Mouse (Mus musculus) lung, adult 2 months (tissue): Measurements from ENCODE around the gene Actr2.
"Not testable (repeated sequence)": the region's sequence is repeated elsewhere in the genome, so short reads cannot be mapped to it uniquely, and the experiment has no call there.

Experiments
- CTCF ChIP-seq: fragments of 200-500 bp; IDR thresholded peaks from 2 replicates; pipeline ENCODE4 v1.5.1; 2011; ENCODE audit warnings: mild to moderate bottlenecking, low read length, control low read depth; ENCODE audit not compliant: insufficient read depth
- POLR2A ChIP-seq: fragments of 200-500 bp; IDR thresholded peaks from 2 replicates; pipeline ENCODE4 v1.6.1; 2011; ENCODE audit warnings: low read depth, mild to moderate bottlenecking, control low read depth, low read length, borderline replicate concordance; ENCODE audit errors: extremely low read depth

- not testable (repeated sequence) for TF ChIP-seq CTCF, POLR2A
Observed at GRCm38 (mm10) chr11:20153542-20153941, 40.8 kb upstream of the Actr2 start.
